Mouse (Mus musculus) layer of hippocampus, adult 9-11 months (tissue): ENCODE measurements around the gene Kcnk10.

ENCODE experiments used
- DNase-seq: peaks from one replicate; pipeline ENCODE4 v3.0.0; 2022

Gene Kcnk10

GRCm38 (mm10) chr12:98505601-98506000 lies 72.5 kb downstream of the Kcnk10 start:
- DNase-seq, result no peak

GRCm38 (mm10) chr12:98501528-98502280 lies 76.4 kb downstream of the Kcnk10 start:
- no peak for DNase-seq

- DNase-seq, result no peak
Observed at GRCm38 (mm10) chr12:98501045-98501444, 77.1 kb downstream of the Kcnk10 start.

DNA sequence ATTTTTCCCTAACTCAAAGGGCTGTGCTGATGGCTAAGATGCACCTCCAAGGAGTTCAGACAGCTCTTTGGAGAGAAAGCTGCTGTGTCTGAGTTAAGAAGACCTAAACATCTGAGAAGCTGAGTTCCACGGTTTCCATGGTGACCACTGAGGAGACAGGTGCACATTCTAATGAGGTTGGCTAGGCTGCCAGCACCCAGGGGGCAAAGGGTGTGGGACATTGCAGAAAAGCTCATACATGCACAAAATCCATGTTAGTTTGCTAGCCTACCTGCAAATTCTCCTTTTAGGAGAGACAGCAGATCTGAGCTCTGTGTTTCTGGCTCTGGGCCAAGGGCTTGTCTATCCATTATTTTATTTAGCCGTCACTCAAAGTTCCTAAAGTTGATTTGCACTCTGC lies 96.7 kb downstream of the Kcnk10 start:
- no peak for DNase-seq

- DNase-seq, result no peak
Observed at GRCm38 (mm10) chr12:98481048-98481447, 97.1 kb downstream of the Kcnk10 start.

- DNase-seq, result no peak
Observed at GRCm38 (mm10) chr12:98477673-98478461, 100.2 kb downstream of the Kcnk10 start.

DNA sequence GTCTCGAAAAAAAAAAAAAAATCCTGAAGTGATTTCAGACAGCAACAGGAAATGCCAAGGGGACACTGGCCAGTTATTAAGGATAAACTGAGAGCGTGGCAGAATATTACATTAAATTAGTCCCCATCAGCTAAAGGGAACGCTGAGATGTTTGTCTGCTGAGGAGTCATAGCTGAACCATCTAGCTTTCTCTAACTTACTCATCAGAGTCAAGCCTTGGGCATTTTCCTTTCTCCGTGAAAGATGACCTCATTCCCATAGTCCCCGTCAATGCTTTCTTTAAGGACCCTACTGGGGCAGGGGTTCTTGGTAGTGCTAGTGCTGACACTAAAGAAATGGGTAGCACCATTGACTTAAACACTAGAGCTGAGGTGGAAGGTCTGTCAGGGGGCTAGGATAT lies 106.9 kb downstream of the Kcnk10 start:
- no peak for DNase-seq

GRCm38 (mm10) chr12:98470097-98470496 lies 108.0 kb downstream of the Kcnk10 start:
- no peak for DNase-seq

GRCm38 (mm10) chr12:98467793-98468192 lies 110.3 kb downstream of the Kcnk10 start:
- no peak for DNase-seq

- DNase-seq, result no peak
Observed at GRCm38 (mm10) chr12:98459889-98460288, 118.2 kb downstream of the Kcnk10 start.

DNA sequence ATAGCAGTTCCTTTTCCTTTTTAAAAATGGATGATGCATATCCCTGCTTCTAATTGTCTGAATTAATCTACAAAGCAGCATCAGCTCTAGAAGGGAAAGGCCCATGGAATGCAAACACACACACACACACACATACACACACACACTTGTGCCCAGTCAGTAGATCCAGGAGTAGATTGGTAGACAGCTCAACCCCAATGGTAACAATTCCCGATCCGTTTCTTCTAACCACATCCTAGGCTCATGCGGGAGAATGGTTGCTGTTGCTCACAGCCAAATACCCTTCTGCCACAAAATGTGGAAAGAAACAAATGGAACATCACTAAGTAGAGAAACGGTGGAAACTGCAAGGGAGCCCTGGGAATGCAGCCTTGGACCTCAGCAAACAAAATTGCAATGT lies 119.2 kb downstream of the Kcnk10 start:
- DNase-seq, result no peak

DNA sequence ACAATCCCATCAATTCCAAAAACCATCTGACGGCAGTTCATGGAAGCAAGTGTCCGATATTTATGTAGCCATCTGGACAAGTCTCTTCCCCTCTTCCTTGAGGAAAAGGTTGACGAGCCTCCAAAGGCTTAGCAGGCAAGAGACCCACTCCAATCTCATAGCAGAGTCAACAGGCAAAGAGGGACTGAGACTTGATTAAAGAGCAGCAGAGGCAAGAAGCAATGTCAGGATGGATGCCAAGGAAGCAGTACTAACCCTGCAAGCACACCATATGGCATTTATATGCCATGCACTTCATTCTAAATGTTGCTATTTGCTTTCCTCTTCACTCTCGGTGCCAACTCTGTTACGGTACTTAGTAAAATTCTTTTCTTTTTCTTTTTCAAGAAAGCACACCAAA lies 119.6 kb downstream of the Kcnk10 start:
- peak; percentile 38 for DNase-seq

- DNase-seq, result no peak
Observed at GRCm38 (mm10) chr12:98453161-98453560, 124.9 kb downstream of the Kcnk10 start.

DNA sequence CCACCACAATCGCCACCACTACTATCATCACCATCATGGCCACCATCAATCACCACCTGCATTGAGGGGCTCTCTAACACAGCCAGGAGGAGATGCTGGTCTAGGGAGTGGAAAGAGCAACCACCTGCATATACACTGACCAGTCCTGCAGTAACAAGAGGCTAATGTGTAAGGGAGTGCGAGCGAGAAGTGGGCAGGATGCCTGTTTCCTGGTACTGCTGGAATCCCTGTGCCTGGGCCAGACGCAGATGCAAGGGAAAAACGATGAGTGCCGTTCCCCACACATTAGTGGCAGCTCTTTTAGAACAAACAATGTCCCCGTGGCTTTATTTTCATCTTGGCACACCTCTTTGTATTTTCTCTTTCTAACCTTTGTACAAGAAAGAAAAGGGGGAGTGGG lies 125.5 kb downstream of the Kcnk10 start:
- no peak for DNase-seq

DNA sequence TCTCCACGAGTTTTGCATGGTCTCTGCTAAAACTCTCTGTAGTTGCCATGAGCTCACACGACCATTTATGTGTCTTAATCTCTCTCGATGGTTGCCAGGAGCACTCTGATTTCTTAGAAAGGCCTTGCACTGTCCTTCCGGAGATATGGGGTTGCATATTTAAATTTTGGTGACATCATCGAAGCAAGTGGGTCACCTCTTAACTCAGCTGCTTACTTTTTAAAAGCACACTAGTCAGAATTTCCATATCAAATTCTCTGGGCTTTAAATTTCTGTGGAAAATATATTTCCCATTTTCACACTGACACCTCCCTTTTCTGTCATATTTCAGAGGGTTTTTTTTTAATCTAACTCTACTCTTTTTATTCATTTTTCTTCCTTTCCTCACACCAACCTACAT lies 132.5 kb downstream of the Kcnk10 start:
- DNase-seq, result no peak

DNA sequence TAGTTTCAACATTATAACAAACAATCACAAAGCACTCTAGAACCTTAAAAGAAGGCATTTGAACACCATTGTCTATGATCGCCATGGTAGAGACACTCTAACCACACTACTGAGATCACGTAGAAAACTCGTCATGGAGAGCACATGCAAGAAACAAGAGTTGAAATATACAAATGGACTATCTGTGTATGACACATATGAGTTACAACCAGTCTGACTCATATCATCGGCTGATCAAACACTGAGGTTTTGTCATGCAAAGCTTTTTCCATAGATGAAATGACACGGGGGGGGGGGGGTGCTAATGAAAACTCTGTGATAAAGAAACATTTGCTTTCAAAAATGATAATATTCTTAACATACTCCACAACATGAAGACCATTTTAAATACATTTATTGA lies 133.2 kb downstream of the Kcnk10 start:
- DNase-seq, result no peak

GRCm38 (mm10) chr12:98443754-98444153 lies 134.4 kb downstream of the Kcnk10 start:
- DNase-seq, result no peak

DNA sequence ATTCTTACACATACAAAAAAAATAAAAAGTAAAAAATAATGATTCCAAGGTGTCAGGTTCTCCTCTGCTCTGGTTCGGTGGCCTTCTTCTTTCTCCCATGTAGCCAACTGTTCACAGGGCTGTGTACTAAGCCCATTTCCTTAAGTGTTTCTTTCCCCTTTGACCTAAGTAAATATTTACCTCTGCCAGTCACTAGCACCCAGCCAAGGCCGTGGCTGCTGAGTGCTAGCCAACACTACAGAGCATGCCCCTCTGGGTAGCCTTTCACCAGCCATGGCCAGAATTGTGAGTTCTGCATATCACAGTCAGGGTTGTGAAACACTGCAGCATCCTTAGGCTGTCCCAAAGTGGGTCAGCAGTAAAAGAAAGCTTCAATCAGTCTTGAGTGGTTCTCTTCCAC lies 140.0 kb downstream of the Kcnk10 start:
- no peak for DNase-seq

- no peak for DNase-seq
Observed at GRCm38 (mm10) chr12:98430683-98431082, 147.4 kb downstream of the Kcnk10 start.

- DNase-seq, result no peak
Observed at GRCm38 (mm10) chr12:98421340-98421739, 156.8 kb downstream of the Kcnk10 start.

- no peak for DNase-seq
Observed at GRCm38 (mm10) chr12:98419849-98420248, 158.3 kb downstream of the Kcnk10 start.

DNA sequence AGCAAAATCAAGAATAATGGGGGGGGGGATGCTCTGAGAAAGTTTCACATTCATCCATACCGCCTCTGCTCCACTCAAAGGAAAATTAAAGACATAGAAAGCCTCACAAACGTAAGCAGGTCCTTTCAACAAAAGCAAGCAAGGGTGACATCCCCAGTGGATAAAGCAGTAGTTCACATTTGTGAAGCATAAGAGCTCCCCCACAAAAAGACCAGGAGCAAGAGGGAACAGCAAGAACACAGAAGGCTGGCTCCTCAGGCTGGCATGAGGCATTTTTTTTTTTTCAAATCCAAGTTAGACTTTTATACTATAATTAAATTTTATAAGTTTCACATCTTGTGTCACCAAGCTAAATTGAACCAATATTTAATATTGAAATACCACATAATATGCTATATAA lies 168.5 kb downstream of the Kcnk10 start:
- peak; percentile 27 for DNase-seq

DNA sequence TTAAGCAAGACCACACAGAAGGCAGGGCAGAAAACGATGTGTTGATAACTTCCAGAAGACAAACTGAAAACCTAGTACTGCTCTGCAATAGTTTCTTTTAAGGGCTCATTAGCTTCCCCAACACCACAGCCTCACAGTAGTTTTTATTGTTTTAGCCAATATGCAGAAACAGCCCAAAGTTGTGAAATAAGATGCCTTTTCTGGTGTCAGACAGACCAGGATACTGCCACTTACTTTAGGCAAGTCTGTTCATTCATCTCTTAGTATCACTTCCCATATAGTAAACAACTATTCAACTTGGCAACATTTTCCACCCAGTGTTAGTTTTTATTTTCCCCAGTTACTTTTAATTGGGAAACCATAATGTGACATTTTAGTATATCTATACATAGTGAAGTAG lies 171.5 kb downstream of the Kcnk10 start:
- no peak for DNase-seq

- no peak for DNase-seq
Observed at GRCm38 (mm10) chr12:98406076-98406475, 172.0 kb downstream of the Kcnk10 start.
